Mouse (Mus musculus): ENCODE measurements around the gene AL731706.2. TPM values are rescaled to one million over a fixed set of nuclear protein-coding genes. Genes with fewer than 3 reads are reported as not detected.

AL731706.2 gene
- polyA plus RNA-seq (2016; fragmentation: Nextera tagmentation; extraction: Ambion mirVana), result 24.1 and 26.6 TPM in 2 replicates

DNA sequence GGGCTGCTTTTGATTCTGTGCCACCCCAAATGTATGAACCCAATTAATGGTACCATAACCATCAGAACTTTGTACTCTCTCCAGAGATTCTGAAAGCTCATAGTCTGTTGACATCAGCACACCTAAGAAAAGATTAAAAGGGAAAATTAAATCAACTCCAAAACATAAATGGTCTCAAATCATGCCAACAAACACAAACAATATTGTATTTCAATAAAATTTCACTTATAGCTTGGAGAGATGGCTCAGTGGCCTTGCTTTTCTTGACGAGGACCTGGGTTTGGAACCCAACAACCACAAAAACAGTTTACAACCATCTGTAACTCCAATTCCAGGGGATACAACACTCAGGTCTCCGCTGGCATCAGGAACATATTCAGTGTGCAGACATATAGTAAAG is at the start of gene AL731706.2:
AL731706.2 (minus strand) TSS at position 101 of the 400 bp plus-strand sequence.
- no peak within 1 kb of the TSS for H3K4me3 ChIP-seq
- WGBS, result 93% methylated on average over 2 of the region's 2 CpGs
- H3K4me1 ChIP-seq, result peaks cover 6% of the 10 kb centered on the region; the same call in 1 of the 2 replicates
- no peak within 1 kb of the TSS for H3K27ac ChIP-seq (replicated peaks)
- no peaks in the 10 kb centered on the region for H3K27me3 ChIP-seq (ENCODE audit: low read depth, poor library complexity, severe bottlenecking)
- no peaks in the 10 kb centered on the region for H3K9me3 ChIP-seq (replicated peaks)
- H3K36me3 ChIP-seq, result peaks cover 49% of the 10 kb centered on the region
- DNase-seq (ENCODE audit: low spot score), result no peak

GRCm38 (mm10) chr2:136921003-136921408 is 35.5 kb upstream of the AL731706.2 start:
- Histone ChIP-seq H3K4me3 (no peak overlapping the region), H3K27ac (replicated peaks) (no peak overlapping the region), H3K36me3 (no peaks in the 10 kb centered on the region), H3K4me1 (no peaks in the 10 kb centered on the region), H3K9me3 (replicated peaks) (no peaks in the 10 kb centered on the region), H3K27me3 (ENCODE audit: low read depth, poor library complexity, severe bottlenecking) (no peaks in the 10 kb centered on the region)
- 76% methylated on average over 4 of the region's 4 CpGs for whole genome bisulfite sequencing
- DNase-seq (ENCODE audit: low spot score), result no peak

DNA sequence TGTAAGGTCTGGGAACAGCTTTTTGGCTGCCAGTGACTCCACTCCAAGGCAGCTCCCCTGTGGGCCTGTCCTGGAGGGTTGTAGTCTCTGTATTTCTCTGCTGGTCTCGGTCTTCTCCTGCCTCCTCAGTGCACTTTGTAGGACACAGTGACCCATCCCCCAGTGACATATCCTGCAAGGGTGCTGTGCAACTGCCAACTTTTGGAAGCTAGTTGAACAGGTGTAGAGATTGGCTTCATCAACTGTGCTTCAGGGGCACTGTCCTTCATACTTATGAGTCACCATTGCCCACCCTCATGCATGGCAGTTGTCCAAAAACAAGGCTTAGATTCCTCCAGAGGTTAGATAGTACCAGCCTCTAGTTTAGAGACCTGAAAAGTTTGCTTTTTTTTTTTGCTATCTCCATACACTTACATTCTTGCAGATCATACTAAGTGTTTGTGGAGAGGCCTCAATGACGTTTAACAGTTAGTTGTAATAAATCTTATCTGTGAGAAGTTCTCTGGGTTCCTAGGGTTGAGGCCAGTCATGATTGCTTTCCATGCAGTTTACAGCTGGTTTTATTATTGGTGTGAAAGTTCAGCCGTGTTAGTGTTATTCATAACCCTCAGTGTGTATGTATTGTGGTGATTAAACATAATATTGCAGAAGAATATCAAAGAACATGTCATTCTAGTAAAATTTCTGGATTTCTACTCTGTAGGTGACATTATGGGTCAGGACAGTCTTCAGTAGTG is 34.9 kb upstream of the AL731706.2 start:
- Histone ChIP-seq H3K9me3 (replicated peaks) (no peaks in the 10 kb centered on the region), H3K36me3 (no peaks in the 10 kb centered on the region), H3K4me1 (no peaks in the 10 kb centered on the region), H3K4me3 (no peak overlapping the region), H3K27ac (replicated peaks) (no peak overlapping the region), H3K27me3 (ENCODE audit: low read depth, poor library complexity, severe bottlenecking) (no peaks in the 10 kb centered on the region)
- DNase-seq (ENCODE audit: low spot score), result no peak
- 89% methylated on average over 3 of the region's 3 CpGs for WGBS

DNA sequence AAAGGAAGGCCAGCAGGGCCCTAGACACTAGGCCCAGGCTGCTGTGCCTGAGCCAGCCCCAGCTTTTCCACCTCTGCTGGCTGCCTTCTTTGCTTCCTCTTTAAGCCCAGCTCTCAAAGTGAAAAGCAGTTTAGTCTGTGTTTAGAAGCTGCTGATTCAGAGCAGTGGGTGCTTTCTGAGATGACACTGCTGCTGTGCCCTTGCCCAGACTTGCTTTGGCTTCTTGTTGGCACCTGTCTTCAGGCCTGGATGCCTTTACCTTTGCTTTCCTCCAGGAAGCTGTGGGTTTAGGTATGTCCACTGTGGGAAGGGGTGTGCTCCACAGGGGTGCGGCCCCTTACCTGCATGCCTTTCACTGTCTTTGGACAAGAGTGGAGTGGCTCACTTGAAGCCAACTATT is 34.0 kb upstream of the AL731706.2 start:
- 100% methylated on average over 1 of the region's 1 CpGs for whole genome bisulfite sequencing
- H3K4me1 ChIP-seq, result peaks cover 6% of the 10 kb centered on the region; the same call in 1 of the 2 replicates
- H3K36me3 ChIP-seq, result no peaks in the 10 kb centered on the region
- no peaks in the 10 kb centered on the region for H3K9me3 ChIP-seq (replicated peaks)
- 0 out of 2 replicates have a peak overlapping the region, but pooled peaks have one; percentile 1 for H3K27ac ChIP-seq (replicated peaks)
- no peak overlapping the region for H3K4me3 ChIP-seq
- no peaks in the 10 kb centered on the region for H3K27me3 ChIP-seq (ENCODE audit: low read depth, poor library complexity, severe bottlenecking)
- no peak for DNase-seq (ENCODE audit: low spot score)

GRCm38 (mm10) chr2:136914334-136914902 is 28.9 kb upstream of the AL731706.2 start:
- no peak overlapping the region for H3K27ac ChIP-seq (replicated peaks)
- no peak for DNase-seq (ENCODE audit: low spot score)
- WGBS, result 60% methylated on average over 3 of the region's 3 CpGs
- no peaks in the 10 kb centered on the region for H3K36me3 ChIP-seq
- H3K27me3 ChIP-seq (ENCODE audit: low read depth, poor library complexity, severe bottlenecking), result no peaks in the 10 kb centered on the region
- H3K4me1 ChIP-seq, result peaks cover 45% of the 10 kb centered on the region
- H3K9me3 ChIP-seq (replicated peaks), result no peaks in the 10 kb centered on the region
- H3K4me3 ChIP-seq, result no peak overlapping the region

DNA sequence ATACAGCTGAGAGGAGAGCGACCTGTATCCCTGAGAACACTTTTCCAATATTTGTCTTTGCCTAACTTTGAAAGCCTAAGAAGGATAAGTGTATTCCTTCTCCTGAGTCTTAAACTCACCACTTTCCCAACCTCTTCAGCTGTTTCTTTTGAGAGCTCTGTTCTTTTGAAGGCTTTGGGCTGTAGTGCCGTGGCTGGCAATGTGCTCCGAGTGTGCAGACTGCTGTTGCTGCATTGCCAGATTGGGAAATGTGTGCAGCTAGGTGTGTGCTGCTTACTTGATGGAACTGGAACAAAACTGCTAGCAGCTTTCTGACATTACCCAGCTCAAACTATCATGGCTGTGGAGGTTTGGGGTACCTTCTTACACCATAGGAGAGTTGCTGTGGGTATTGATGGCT is 27.5 kb upstream of the AL731706.2 start:
- Histone ChIP-seq H3K27me3 (ENCODE audit: low read depth, poor library complexity, severe bottlenecking) (no peaks in the 10 kb centered on the region), H3K4me3 (no peak overlapping the region), H3K36me3 (no peaks in the 10 kb centered on the region), H3K27ac (replicated peaks) (peak overlapping the region; percentile 72), H3K4me1 (peaks cover 48% of the 10 kb centered on the region), H3K9me3 (replicated peaks) (no peaks in the 10 kb centered on the region)
- WGBS, result 21% methylated on average over 3 of the region's 3 CpGs
- DNase-seq (ENCODE audit: low spot score), result peak; percentile 21

GRCm38 (mm10) chr2:136911958-136912411 is 26.5 kb upstream of the AL731706.2 start:
- H3K9me3 ChIP-seq (replicated peaks), result no peaks in the 10 kb centered on the region
- no peaks in the 10 kb centered on the region for H3K27me3 ChIP-seq (ENCODE audit: low read depth, poor library complexity, severe bottlenecking)
- no peaks in the 10 kb centered on the region for H3K36me3 ChIP-seq
- DNase-seq (ENCODE audit: low spot score), result peak; percentile 29
- peak overlapping the region; percentile 72 for H3K27ac ChIP-seq (replicated peaks)
- H3K4me1 ChIP-seq, result peaks cover 48% of the 10 kb centered on the region
- H3K4me3 ChIP-seq, result no peak overlapping the region
- 19% methylated on average over 4 of the region's 4 CpGs for WGBS

- no peak for DNase-seq (ENCODE audit: low spot score)
- Histone ChIP-seq H3K9me3 (replicated peaks) (no peaks in the 10 kb centered on the region), H3K4me1 (peaks cover 41% of the 10 kb centered on the region), H3K27ac (replicated peaks) (no peak overlapping the region; the same call in 1 of the 2 replicates), H3K4me3 (no peak overlapping the region), H3K27me3 (ENCODE audit: low read depth, poor library complexity, severe bottlenecking) (no peaks in the 10 kb centered on the region), H3K36me3 (peaks cover 12% of the 10 kb centered on the region)
- WGBS, result 65% methylated on average over 2 of the region's 2 CpGs
Measured at GRCm38 (mm10) chr2:136909298-136909697, 23.8 kb upstream of the AL731706.2 start.

DNA sequence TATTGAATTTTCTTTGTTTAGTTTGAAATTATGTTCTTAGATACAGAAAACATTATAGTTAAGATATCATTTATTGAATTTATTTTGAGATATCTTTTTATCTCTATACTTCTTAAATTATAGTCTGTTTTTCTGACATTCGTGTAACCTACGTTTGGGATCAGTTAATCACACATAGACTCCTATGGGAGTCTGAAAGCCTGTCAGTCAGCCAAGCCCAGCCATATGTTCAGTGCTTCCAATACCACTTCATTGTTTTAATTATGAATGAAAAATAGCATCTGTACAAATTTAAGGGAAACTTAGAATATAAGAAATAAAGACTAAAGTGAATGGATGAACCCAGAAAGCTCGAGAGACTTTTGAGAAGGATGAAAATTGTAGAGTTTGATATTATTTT is 23.1 kb upstream of the AL731706.2 start:
- WGBS, result 84% methylated on average over 3 of the region's 3 CpGs
- H3K27ac ChIP-seq (replicated peaks), result no peak overlapping the region
- H3K9me3 ChIP-seq (replicated peaks), result no peaks in the 10 kb centered on the region
- no peaks in the 10 kb centered on the region for H3K27me3 ChIP-seq (ENCODE audit: low read depth, poor library complexity, severe bottlenecking)
- no peak overlapping the region for H3K4me3 ChIP-seq
- DNase-seq (ENCODE audit: low spot score), result no peak
- H3K4me1 ChIP-seq, result peaks cover 37% of the 10 kb centered on the region
- peaks cover 12% of the 10 kb centered on the region for H3K36me3 ChIP-seq

DNA sequence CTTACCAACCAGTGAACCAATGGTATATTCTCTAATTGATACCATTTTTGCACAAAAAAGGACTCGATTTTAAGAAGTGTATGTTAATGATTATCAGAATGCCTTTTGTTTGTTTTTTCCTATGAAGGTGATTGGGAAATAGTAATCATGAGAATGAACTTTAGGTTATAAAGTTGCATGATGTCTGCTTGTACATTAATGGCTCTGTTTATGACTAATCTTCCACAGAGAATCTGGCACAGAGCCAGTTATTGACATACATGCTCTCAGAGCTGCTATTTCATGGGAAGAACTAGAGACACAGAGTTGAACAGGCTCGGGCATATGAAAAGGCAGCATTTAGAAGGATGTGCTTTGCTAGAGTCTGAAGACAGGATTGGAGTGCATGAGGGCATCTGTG is 10.7 kb upstream of the AL731706.2 start:
- Histone ChIP-seq H3K27me3 (ENCODE audit: low read depth, poor library complexity, severe bottlenecking) (no peaks in the 10 kb centered on the region), H3K36me3 (no peaks in the 10 kb centered on the region), H3K4me1 (peaks cover 23% of the 10 kb centered on the region), H3K27ac (replicated peaks) (no peak overlapping the region), H3K9me3 (replicated peaks) (no peaks in the 10 kb centered on the region), H3K4me3 (no peak overlapping the region)
- 95% methylated on average over 2 of the region's 2 CpGs for WGBS
- DNase-seq (ENCODE audit: low spot score), result no peak

DNA sequence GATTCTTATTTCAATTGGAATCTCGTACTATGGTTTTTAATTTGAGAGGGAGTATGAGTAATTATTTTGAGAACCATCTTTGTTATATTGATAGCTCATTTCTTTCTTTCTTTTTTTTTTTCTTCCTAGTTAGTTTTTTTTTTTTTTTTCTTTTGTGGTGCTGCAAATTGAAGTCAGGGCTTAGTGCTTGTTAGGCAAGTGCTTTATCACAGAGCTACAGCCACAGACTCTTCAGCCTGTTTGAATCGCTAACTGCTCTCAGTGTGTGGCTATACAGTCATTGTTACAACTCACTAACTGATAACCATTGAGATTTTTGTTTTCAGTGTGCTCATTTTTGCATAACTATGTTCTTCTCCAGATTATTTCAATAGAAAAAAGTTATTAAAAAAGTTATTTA is 9.0 kb upstream of the AL731706.2 start:
- H3K27ac ChIP-seq (replicated peaks), result no peak overlapping the region

DNA sequence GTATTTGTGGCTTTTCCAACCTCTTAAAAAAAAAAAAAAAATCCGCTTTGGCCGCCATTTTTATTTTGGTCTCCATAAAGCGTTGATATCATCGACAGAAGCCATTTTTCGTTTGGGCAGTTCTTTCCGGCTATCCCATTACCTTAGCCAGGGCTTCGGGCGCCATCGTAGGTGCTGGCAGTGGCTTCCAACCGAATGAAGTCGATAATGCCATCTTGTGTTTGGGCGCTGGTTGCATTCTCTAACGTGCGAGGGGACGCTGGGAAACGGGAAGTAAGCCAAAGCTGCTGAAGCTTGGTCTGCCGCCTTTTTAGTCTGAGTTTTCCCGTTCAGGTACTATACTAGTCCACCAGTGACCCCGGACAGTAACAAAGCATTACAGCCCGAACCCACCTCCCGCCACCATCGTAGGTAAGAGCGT is 6.5 kb upstream of the AL731706.2 start:
- no peaks in the 10 kb centered on the region for H3K36me3 ChIP-seq
- peak overlapping the region; percentile 96 for H3K27ac ChIP-seq (replicated peaks)
- H3K4me3 ChIP-seq, result peak overlapping the region; percentile 81
- peaks cover 23% of the 10 kb centered on the region for H3K4me1 ChIP-seq
- WGBS, result under 1% methylated on average over 23 of the region's 23 CpGs
- peak; percentile 93 for DNase-seq (ENCODE audit: low spot score)
- no peaks in the 10 kb centered on the region for H3K9me3 ChIP-seq (replicated peaks)
- H3K27me3 ChIP-seq (ENCODE audit: low read depth, poor library complexity, severe bottlenecking), result no peaks in the 10 kb centered on the region

More for the DNA sequence above, 9.0 kb upstream of the AL731706.2 start:
- no peak overlapping the region for H3K4me3 ChIP-seq
- no peaks in the 10 kb centered on the region for H3K27me3 ChIP-seq (ENCODE audit: low read depth, poor library complexity, severe bottlenecking)
- H3K9me3 ChIP-seq (replicated peaks), result no peaks in the 10 kb centered on the region
- H3K36me3 ChIP-seq, result no peaks in the 10 kb centered on the region
- 63% methylated on average over 2 of the region's 2 CpGs for WGBS
- DNase-seq (ENCODE audit: low spot score), result no peak
- H3K4me1 ChIP-seq, result peaks cover 28% of the 10 kb centered on the region

Measured in midbrain, embryonic 10.5 days (tissue).